Comparison of ENCODE assay signal across 11 mouse cellular contexts in the genomic region with DNA sequence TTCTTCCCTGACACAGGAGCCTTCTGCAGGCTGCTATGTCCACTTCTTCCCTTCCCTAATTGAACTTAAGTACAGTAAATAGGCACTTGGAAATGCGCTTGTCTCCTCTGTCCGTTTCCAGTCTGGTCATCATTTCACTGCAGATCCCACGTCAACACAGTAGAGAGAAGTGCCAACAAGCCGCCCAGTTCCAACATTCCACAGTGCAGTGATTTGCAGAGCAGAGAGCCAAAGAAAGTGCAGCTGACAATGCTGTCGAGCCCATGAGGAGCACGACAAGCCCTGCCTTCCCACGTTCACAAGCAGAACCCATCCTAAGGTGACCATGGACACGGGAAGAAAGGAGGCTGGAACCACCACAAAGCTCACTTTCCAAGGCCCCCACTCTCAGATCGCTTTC. TPM values are rescaled to one million over a fixed set of nuclear protein-coding genes. Genes with fewer than 3 reads are reported as not detected.
DNase-seq lines count a peak whose midpoint lies in the region; ATAC-seq and TF ChIP-seq lines count a peak whose summit lies in the region.
"Had no signal": no experiment of that assay in that cellular context is flagged by ENCODE, and none has a peak within 500 bp of the region (broad histone marks: within the 10 kb centered on the region; RNA-seq: fewer than 3 reads in every experiment).

No protein-coding gene starts in this region.

- TF ChIP-seq CTCF in midbrain, postnatal 0 days (IDR thresholded peaks at IDR 0.05), result no peak

- intact Hi-C loops in heart, postnatal 14 days (cut with DNase I), result loop anchor here (10.0 kb wide), 1 partner anchor 161 kb away; no protein-coding TSS in a partner anchor

- peaks cover 24% of the 10 kb centered on the region for H3K27me3 ChIP-seq in embryonic facial prominence, embryonic 14.5 days (replicated peaks; ENCODE audit: control insufficient read depth, insufficient read depth, low read length)
- H3K27me3 ChIP-seq in midbrain, postnatal 0 days (ENCODE audit: insufficient read depth, low read length), result peaks cover 20% of the 10 kb centered on the region; the same call in 1 of the 2 replicates

- H3K9ac ChIP-seq in embryonic facial prominence, embryonic 14.5 days (ENCODE audit: low read depth, low read length), result peak overlapping the region; percentile 23; the same call in 1 of the 2 replicates
- no peak overlapping the region for H3K9ac ChIP-seq in midbrain, postnatal 0 days (replicated peaks; ENCODE audit: low read length, poor library complexity, severe bottlenecking)
- H3K9ac ChIP-seq: hindbrain, embryonic 14.5 days had no signal

- H3K4me2 ChIP-seq in embryonic facial prominence, embryonic 14.5 days (ENCODE audit: low read depth, low read length), result peak overlapping the region; percentile 97
- H3K4me2 ChIP-seq in midbrain, postnatal 0 days (ENCODE audit: low read depth, low read length, poor library complexity, severe bottlenecking), result no peak overlapping the region

- H3K4me1 ChIP-seq in embryonic facial prominence, embryonic 14.5 days (ENCODE audit: control insufficient read depth, insufficient read depth, low read length), result peaks cover 7% of the 10 kb centered on the region; the same call in 1 of the 2 replicates
- peaks cover 4% of the 10 kb centered on the region; the same call in 1 of the 2 replicates for H3K4me1 ChIP-seq in midbrain, postnatal 0 days (ENCODE audit: insufficient read depth, low read length)

- WGBS in embryonic facial prominence, embryonic 14.5 days, result 42% methylated on average over 9 of the region's 9 CpGs
- 72% methylated on average over 9 of the region's 9 CpGs for WGBS in midbrain, postnatal 0 days

- ATAC-seq in embryonic facial prominence, embryonic 14.5 days (ENCODE audit: low read depth), result no peak
- no peak for ATAC-seq in midbrain, postnatal 0 days (ENCODE audit: low FRiP score)
- ATAC-seq: forebrain, embryonic 14.5 days had no signal

- H3K9me3 ChIP-seq in embryonic facial prominence, embryonic 14.5 days (ENCODE audit: control insufficient read depth, low read length), result no peaks in the 10 kb centered on the region
- no peaks in the 10 kb centered on the region for H3K9me3 ChIP-seq in midbrain, postnatal 0 days (ENCODE audit: low read length)

- DNase-seq in embryonic facial prominence, embryonic 14.5 days (ENCODE audit: low spot score), result no peak
- peak; percentile 59 for DNase-seq in gastrocnemius, postnatal 10 days
- DNase-seq in heart, postnatal 14 days, result peak; percentile 49 to 64
- peak; percentile 44 for DNase-seq in lung, postnatal 14 days
- DNase-seq in thymus, postnatal 0 days (ENCODE audit: low spot score), result no peak
- no peak for DNase-seq in right cerebral cortex, postnatal 10 days (ENCODE audit: low spot score in 2 of 2)
- DNase-seq in midbrain, postnatal 0 days (ENCODE audit: low spot score), result no peak
- DNase-seq: right cerebral cortex, adult 18-20 months had no signal

- peak overlapping the region; percentile 56; the same call in 1 of the 2 replicates for H3K4me3 ChIP-seq in embryonic facial prominence, embryonic 14.5 days (ENCODE audit: low read depth, low read length)
- no peak overlapping the region for H3K4me3 ChIP-seq in midbrain, postnatal 0 days (ENCODE audit: low read depth, low read length)

- no peaks in the 10 kb centered on the region for H3K36me3 ChIP-seq in embryonic facial prominence, embryonic 14.5 days (ENCODE audit: control insufficient read depth, insufficient read depth, low read length)
- H3K36me3 ChIP-seq in midbrain, postnatal 0 days (ENCODE audit: insufficient read depth, low read length), result no peaks in the 10 kb centered on the region

- H3K27ac ChIP-seq in embryonic facial prominence, embryonic 14.5 days (replicated peaks; ENCODE audit: low read depth, low read length), result no peak overlapping the region
- no peak overlapping the region for H3K27ac ChIP-seq in midbrain, postnatal 0 days (ENCODE audit: low read depth, low read length)
- H3K27ac ChIP-seq: hindbrain, embryonic 14.5 days; macrophage had no signal

RNA-seq across cellular contexts. Expression of gene Fndc1, which starts 1.7 kb away (rescaled TPM):
- polyA plus RNA-seq in embryonic facial prominence, embryonic 14.5 days (2014; fragmentation: Nextera tagmentation; extraction: Ambion mirVana), result 63.9 and 64.1 TPM in 2 replicates
- total RNA-seq in gastrocnemius, postnatal 10 days (2021), result 100 to 1,000 TPM; 149 to 184 TPM
- 10 to 100 TPM; 45.6 to 58.2 TPM for total RNA-seq in heart, postnatal 14 days (2021)
- polyA plus RNA-seq in thymus, postnatal 0 days (2015; fragmentation: Nextera tagmentation; extraction: Ambion mirVana), result 3.6 and 4.0 TPM in 2 replicates
- total RNA-seq in midbrain, postnatal 0 days (2014; rRNA removed), result 6.0 and 12.0 TPM in 2 replicates
- polyA plus RNA-seq in midbrain, postnatal 0 days (2015; fragmentation: Nextera tagmentation; extraction: Ambion mirVana), result 7.6 and 8.4 TPM in 2 replicates
- polyA plus RNA-seq: macrophage had no signal

Comparison
In these comparisons a context has a peak if more than half of its experiments do, and no peak if none do; other contexts are left out.
1. DNase-seq: peak in gastrocnemius, postnatal 10 days (single experiment), heart, postnatal 14 days (2 of 2) and lung, postnatal 14 days (single experiment); none in embryonic facial prominence, embryonic 14.5 days (single experiment), thymus, postnatal 0 days (single experiment), right cerebral cortex, postnatal 10 days (0 of 2) and midbrain, postnatal 0 days (single experiment).